Mouse (Mus musculus): Measurements from ENCODE around the gene Vmn1r1. TPM values are rescaled to one million over a fixed set of nuclear protein-coding genes. Genes with fewer than 3 reads are reported as not detected.

Vmn1r1 gene
- polyA plus RNA-seq, 1 experiment from 2014 or later, result not detected

- Histone ChIP-seq H3K9ac (no peak overlapping the region), H3K4me3 (replicated peaks) (no peak overlapping the region), H3K9me3 (replicated peaks) (no peaks in the 10 kb centered on the region), H3K27ac (replicated peaks) (no peak overlapping the region), H3K27me3 (no peaks in the 10 kb centered on the region), H3K4me2 (no peak overlapping the region), H3K4me1 (replicated peaks) (no peaks in the 10 kb centered on the region), H3K36me3 (replicated peaks) (no peaks in the 10 kb centered on the region)
- ATAC-seq (ENCODE audit: insufficient read depth), result no peak
- 58% methylated on average over 3 of the region's 3 CpGs for WGBS (ENCODE audit: insufficient replicate concordance)
These were observed 4.7 kb downstream of the Vmn1r1 start for GRCm38 (mm10) chr1:182159575-182159974.

- no peak overlapping the region for H3K9ac ChIP-seq
- H3K4me3 ChIP-seq (replicated peaks), result no peak overlapping the region
- H3K27me3 ChIP-seq, result no peaks in the 10 kb centered on the region
- H3K9me3 ChIP-seq (replicated peaks), result no peaks in the 10 kb centered on the region
- 41% methylated on average over 4 of the region's 4 CpGs for WGBS (ENCODE audit: insufficient replicate concordance)
- H3K36me3 ChIP-seq (replicated peaks), result no peaks in the 10 kb centered on the region
- ATAC-seq (ENCODE audit: insufficient read depth), result no peak
- H3K4me1 ChIP-seq (replicated peaks), result no peaks in the 10 kb centered on the region
- no peak overlapping the region for H3K4me2 ChIP-seq
- no peak overlapping the region for H3K27ac ChIP-seq (replicated peaks)
These were observed 6.6 kb downstream of the Vmn1r1 start for GRCm38 (mm10) chr1:182157734-182158133.

- H3K4me2 ChIP-seq, result no peak overlapping the region
- ATAC-seq (ENCODE audit: insufficient read depth), result no peak
- no peaks in the 10 kb centered on the region for H3K9me3 ChIP-seq (replicated peaks)
- H3K9ac ChIP-seq, result no peak overlapping the region
- H3K36me3 ChIP-seq (replicated peaks), result no peaks in the 10 kb centered on the region
- no peaks in the 10 kb centered on the region for H3K4me1 ChIP-seq (replicated peaks)
- no peak overlapping the region for H3K4me3 ChIP-seq (replicated peaks)
- no peak overlapping the region for H3K27ac ChIP-seq (replicated peaks)
- H3K27me3 ChIP-seq, result no peaks in the 10 kb centered on the region
- 58% methylated on average over 2 of the region's 2 CpGs for WGBS (ENCODE audit: insufficient replicate concordance)
These were observed 14.3 kb downstream of the Vmn1r1 start for GRCm38 (mm10) chr1:182149966-182150365.

GRCm38 (mm10) chr1:182148864-182149514 lies 15.3 kb downstream of the Vmn1r1 start:
- 56% methylated on average over 7 of the region's 7 CpGs for WGBS (ENCODE audit: insufficient replicate concordance)
- Histone ChIP-seq H3K27ac (replicated peaks) (no peak overlapping the region), H3K4me1 (replicated peaks) (no peaks in the 10 kb centered on the region), H3K4me2 (no peak overlapping the region), H3K9ac (no peak overlapping the region), H3K27me3 (no peaks in the 10 kb centered on the region), H3K9me3 (replicated peaks) (no peaks in the 10 kb centered on the region), H3K36me3 (replicated peaks) (no peaks in the 10 kb centered on the region), H3K4me3 (replicated peaks) (no peak overlapping the region)
- no peak for ATAC-seq (ENCODE audit: insufficient read depth)

GRCm38 (mm10) chr1:182145546-182145945 lies 18.7 kb downstream of the Vmn1r1 start:
- no peak overlapping the region for H3K27ac ChIP-seq (replicated peaks)
- no peak overlapping the region for H3K4me2 ChIP-seq
- no peak overlapping the region for H3K9ac ChIP-seq
- no peaks in the 10 kb centered on the region for H3K9me3 ChIP-seq (replicated peaks)
- H3K36me3 ChIP-seq (replicated peaks), result no peaks in the 10 kb centered on the region
- no peaks in the 10 kb centered on the region for H3K27me3 ChIP-seq
- WGBS (ENCODE audit: insufficient replicate concordance), result 53% methylated on average over 5 of the region's 5 CpGs
- no peaks in the 10 kb centered on the region for H3K4me1 ChIP-seq (replicated peaks)
- H3K4me3 ChIP-seq (replicated peaks), result no peak overlapping the region
- no peak for ATAC-seq (ENCODE audit: insufficient read depth)

- H3K4me3 ChIP-seq (replicated peaks), result no peak overlapping the region
- no peaks in the 10 kb centered on the region for H3K9me3 ChIP-seq (replicated peaks)
- WGBS (ENCODE audit: insufficient replicate concordance), result 57% methylated on average over 8 of the region's 8 CpGs
- no peak overlapping the region for H3K4me2 ChIP-seq
- H3K36me3 ChIP-seq (replicated peaks), result no peaks in the 10 kb centered on the region
- no peak for ATAC-seq (ENCODE audit: insufficient read depth)
- H3K27me3 ChIP-seq, result no peaks in the 10 kb centered on the region
- H3K9ac ChIP-seq, result no peak overlapping the region
- H3K27ac ChIP-seq (replicated peaks), result no peak overlapping the region
- peaks cover 5% of the 10 kb centered on the region for H3K4me1 ChIP-seq (replicated peaks)
These were observed 21.0 kb downstream of the Vmn1r1 start for GRCm38 (mm10) chr1:182143288-182143687.

- Histone ChIP-seq H3K9me3 (replicated peaks) (no peaks in the 10 kb centered on the region), H3K9ac (no peak overlapping the region), H3K27ac (replicated peaks) (no peak overlapping the region), H3K4me2 (no peak overlapping the region), H3K27me3 (no peaks in the 10 kb centered on the region), H3K36me3 (replicated peaks) (no peaks in the 10 kb centered on the region), H3K4me1 (replicated peaks) (peaks cover 5% of the 10 kb centered on the region), H3K4me3 (replicated peaks) (no peak overlapping the region)
- no peak for ATAC-seq (ENCODE audit: insufficient read depth)
- 74% methylated on average over 13 of the region's 13 CpGs for WGBS (ENCODE audit: insufficient replicate concordance)
These were observed 21.6 kb downstream of the Vmn1r1 start for GRCm38 (mm10) chr1:182142725-182143124.

GRCm38 (mm10) chr1:182140370-182140769 lies 23.9 kb downstream of the Vmn1r1 start:
- Histone ChIP-seq H3K27me3 (no peaks in the 10 kb centered on the region), H3K9ac (no peak overlapping the region), H3K36me3 (replicated peaks) (no peaks in the 10 kb centered on the region), H3K9me3 (replicated peaks) (no peaks in the 10 kb centered on the region), H3K4me2 (no peak overlapping the region; the same call in 1 of the 2 replicates), H3K4me1 (replicated peaks) (peaks cover 5% of the 10 kb centered on the region), H3K4me3 (replicated peaks) (no peak overlapping the region), H3K27ac (replicated peaks) (no peak overlapping the region)
- ATAC-seq (ENCODE audit: insufficient read depth), result peak; percentile 56; the same call in 1 of the 2 replicates
- 1% methylated on average over 6 of the region's 6 CpGs for WGBS (ENCODE audit: insufficient replicate concordance)

GRCm38 (mm10) chr1:182139937-182140336 lies 24.3 kb downstream of the Vmn1r1 start:
- H3K4me3 ChIP-seq (replicated peaks), result no peak overlapping the region
- no peaks in the 10 kb centered on the region for H3K27me3 ChIP-seq
- no peaks in the 10 kb centered on the region for H3K36me3 ChIP-seq (replicated peaks)
- H3K9ac ChIP-seq, result no peak overlapping the region
- H3K27ac ChIP-seq (replicated peaks), result no peak overlapping the region
- ATAC-seq (ENCODE audit: insufficient read depth), result no peak
- H3K4me1 ChIP-seq (replicated peaks), result peaks cover 5% of the 10 kb centered on the region
- no peaks in the 10 kb centered on the region for H3K9me3 ChIP-seq (replicated peaks)
- H3K4me2 ChIP-seq, result no peak overlapping the region; the same call in 1 of the 2 replicates
- 37% methylated on average over 9 of the region's 9 CpGs for whole genome bisulfite sequencing (ENCODE audit: insufficient replicate concordance)

GRCm38 (mm10) chr1:182138172-182138571 lies 26.1 kb downstream of the Vmn1r1 start:
- Histone ChIP-seq H3K9ac (no peak overlapping the region), H3K36me3 (replicated peaks) (no peaks in the 10 kb centered on the region), H3K4me3 (replicated peaks) (no peak overlapping the region), H3K4me1 (replicated peaks) (peaks cover 5% of the 10 kb centered on the region), H3K27ac (replicated peaks) (no peak overlapping the region), H3K4me2 (no peak overlapping the region), H3K9me3 (replicated peaks) (no peaks in the 10 kb centered on the region), H3K27me3 (no peaks in the 10 kb centered on the region)
- no peak for ATAC-seq (ENCODE audit: insufficient read depth)
- 65% methylated on average over 8 of the region's 8 CpGs for WGBS (ENCODE audit: insufficient replicate concordance)

- peaks cover 5% of the 10 kb centered on the region for H3K4me1 ChIP-seq (replicated peaks)
- no peak overlapping the region for H3K4me3 ChIP-seq (replicated peaks)
- no peak overlapping the region for H3K9ac ChIP-seq
- no peak overlapping the region for H3K4me2 ChIP-seq
- H3K27ac ChIP-seq (replicated peaks), result no peak overlapping the region
- 54% methylated on average over 28 of the region's 28 CpGs for WGBS (ENCODE audit: insufficient replicate concordance)
- no peaks in the 10 kb centered on the region for H3K9me3 ChIP-seq (replicated peaks)
- H3K36me3 ChIP-seq (replicated peaks), result peaks cover 5% of the 10 kb centered on the region
- no peak for ATAC-seq (ENCODE audit: insufficient read depth)
- H3K27me3 ChIP-seq, result no peaks in the 10 kb centered on the region
These were observed 26.8 kb downstream of the Vmn1r1 start for GRCm38 (mm10) chr1:182137204-182138125.

All from liver, embryonic 15.5 days (tissue).